Mouse (Mus musculus): ENCODE measurements around the gene Unc5b. TPM values are rescaled to one million over a fixed set of nuclear protein-coding genes. Genes with fewer than 3 reads are reported as not detected.

Unc5b gene
- polyA plus RNA-seq, 1 experiment from 2014 or later, result 2.8 TPM

GRCm38 (mm10) chr10:60792841-60793240, 38.5 kb downstream of the Unc5b start:
- H3K9ac ChIP-seq, result no peak overlapping the region
- 11% methylated on average over 11 of the region's 11 CpGs for WGBS
- ATAC-seq (replicated peaks), result no peak

GRCm38 (mm10) chr10:60792365-60792764, 39.0 kb downstream of the Unc5b start:
- no peak overlapping the region for H3K9ac ChIP-seq
- no peak overlapping the region for H3K4me2 ChIP-seq
- H3K4me3 ChIP-seq, result no peak overlapping the region
- ATAC-seq (replicated peaks), result no peak
- H3K4me1 ChIP-seq, result peaks cover 3% of the 10 kb centered on the region; the same call in 1 of the 2 replicates
- H3K27me3 ChIP-seq (replicated peaks), result no peaks in the 10 kb centered on the region; the same call in 1 of the 2 replicates
- H3K9me3 ChIP-seq, result no peaks in the 10 kb centered on the region
- no peaks in the 10 kb centered on the region for H3K36me3 ChIP-seq (replicated peaks)
- 69% methylated on average over 10 of the region's 10 CpGs for WGBS
- H3K27ac ChIP-seq, result no peak overlapping the region

More at GRCm38 (mm10) chr10:60792841-60793240, 38.5 kb downstream of the Unc5b start:
- no peaks in the 10 kb centered on the region for H3K9me3 ChIP-seq
- peaks cover 3% of the 10 kb centered on the region; the same call in 1 of the 2 replicates for H3K4me1 ChIP-seq
- H3K4me2 ChIP-seq, result no peak overlapping the region
- no peak overlapping the region for H3K4me3 ChIP-seq
- H3K27me3 ChIP-seq (replicated peaks), result no peaks in the 10 kb centered on the region; the same call in 1 of the 2 replicates
- no peak overlapping the region for H3K27ac ChIP-seq
- H3K36me3 ChIP-seq (replicated peaks), result no peaks in the 10 kb centered on the region

- Histone ChIP-seq H3K9ac (no peak overlapping the region), H3K4me2 (no peak overlapping the region), H3K27me3 (replicated peaks) (no peaks in the 10 kb centered on the region), H3K27ac (no peak overlapping the region), H3K9me3 (no peaks in the 10 kb centered on the region), H3K36me3 (replicated peaks) (no peaks in the 10 kb centered on the region), H3K4me3 (no peak overlapping the region), H3K4me1 (peaks cover 3% of the 10 kb centered on the region; the same call in 1 of the 2 replicates)
- 94% methylated on average over 6 of the region's 6 CpGs for WGBS
- ATAC-seq (replicated peaks), result no peak
Observed at GRCm38 (mm10) chr10:60790912-60791311, 40.5 kb downstream of the Unc5b start.

GRCm38 (mm10) chr10:60787303-60788074, 43.9 kb downstream of the Unc5b start:
- Histone ChIP-seq H3K4me2 (no peak overlapping the region), H3K9ac (no peak overlapping the region), H3K4me1 (no peaks in the 10 kb centered on the region), H3K27me3 (replicated peaks) (no peaks in the 10 kb centered on the region), H3K36me3 (replicated peaks) (no peaks in the 10 kb centered on the region), H3K9me3 (no peaks in the 10 kb centered on the region), H3K27ac (no peak overlapping the region), H3K4me3 (no peak overlapping the region)
- 69% methylated on average over 16 of the region's 16 CpGs for WGBS
- no peak for ATAC-seq (replicated peaks)

GRCm38 (mm10) chr10:60783608-60784007, 47.8 kb downstream of the Unc5b start:
- Histone ChIP-seq H3K9ac (no peak overlapping the region), H3K36me3 (replicated peaks) (no peaks in the 10 kb centered on the region), H3K9me3 (no peaks in the 10 kb centered on the region), H3K27ac (no peak overlapping the region), H3K4me1 (peaks cover 4% of the 10 kb centered on the region; the same call in 1 of the 2 replicates), H3K4me3 (no peak overlapping the region), H3K4me2 (no peak overlapping the region), H3K27me3 (replicated peaks) (0 out of 2 replicates have a peak, but pooled peaks cover 4% of the 10 kb centered on the region)
- no peak for ATAC-seq (replicated peaks)
- 19% methylated on average over 2 of the region's 2 CpGs for WGBS

- Histone ChIP-seq H3K4me3 (no peak overlapping the region), H3K9ac (no peak overlapping the region), H3K4me2 (peak overlapping the region; percentile 41), H3K4me1 (peaks cover 4% of the 10 kb centered on the region; the same call in 1 of the 2 replicates), H3K36me3 (replicated peaks) (no peaks in the 10 kb centered on the region), H3K27me3 (replicated peaks) (0 out of 2 replicates have a peak, but pooled peaks cover 4% of the 10 kb centered on the region), H3K27ac (no peak overlapping the region), H3K9me3 (no peaks in the 10 kb centered on the region)
- ATAC-seq (replicated peaks), result peak; percentile 70
- 14% methylated on average over 9 of the region's 9 CpGs for WGBS
Observed at GRCm38 (mm10) chr10:60779628-60780027, 51.8 kb downstream of the Unc5b start.

GRCm38 (mm10) chr10:60778542-60778941, 52.8 kb downstream of the Unc5b start:
- H3K9me3 ChIP-seq, result no peaks in the 10 kb centered on the region
- ATAC-seq (replicated peaks), result peak; percentile 51
- no peak overlapping the region for H3K9ac ChIP-seq
- 0 out of 2 replicates have a peak, but pooled peaks cover 4% of the 10 kb centered on the region for H3K27me3 ChIP-seq (replicated peaks)
- WGBS, result 71% methylated on average over 12 of the region's 12 CpGs
- H3K27ac ChIP-seq, result no peak overlapping the region
- no peak overlapping the region for H3K4me2 ChIP-seq
- no peak overlapping the region for H3K4me3 ChIP-seq
- H3K4me1 ChIP-seq, result peaks cover 4% of the 10 kb centered on the region; the same call in 1 of the 2 replicates
- no peaks in the 10 kb centered on the region for H3K36me3 ChIP-seq (replicated peaks)

- WGBS, result 81% methylated on average over 6 of the region's 6 CpGs
Observed at GRCm38 (mm10) chr10:60775473-60775872, 55.9 kb downstream of the Unc5b start.

GRCm38 (mm10) chr10:60774616-60775015, 56.8 kb downstream of the Unc5b start:
- no peaks in the 10 kb centered on the region for H3K36me3 ChIP-seq (replicated peaks)
- no peaks in the 10 kb centered on the region for H3K4me1 ChIP-seq
- H3K9me3 ChIP-seq, result no peaks in the 10 kb centered on the region
- 93% methylated on average over 13 of the region's 13 CpGs for WGBS
- no peaks in the 10 kb centered on the region for H3K27me3 ChIP-seq (replicated peaks)
- no peak for ATAC-seq (replicated peaks)
- no peak overlapping the region for H3K9ac ChIP-seq
- no peak overlapping the region for H3K4me2 ChIP-seq
- H3K4me3 ChIP-seq, result no peak overlapping the region
- no peak overlapping the region for H3K27ac ChIP-seq

More at GRCm38 (mm10) chr10:60775473-60775872, 55.9 kb downstream of the Unc5b start:
- Histone ChIP-seq H3K9ac (no peak overlapping the region), H3K27ac (no peak overlapping the region), H3K4me1 (peaks cover 4% of the 10 kb centered on the region; the same call in 1 of the 2 replicates), H3K4me3 (no peak overlapping the region), H3K9me3 (no peaks in the 10 kb centered on the region), H3K27me3 (replicated peaks) (0 out of 2 replicates have a peak, but pooled peaks cover 3% of the 10 kb centered on the region), H3K4me2 (no peak overlapping the region), H3K36me3 (replicated peaks) (no peaks in the 10 kb centered on the region)
- ATAC-seq (replicated peaks), result no peak

- no peaks in the 10 kb centered on the region for H3K36me3 ChIP-seq (replicated peaks)
- ATAC-seq (replicated peaks), result no peak
- no peak overlapping the region for H3K4me2 ChIP-seq
- H3K27ac ChIP-seq, result no peak overlapping the region
- H3K27me3 ChIP-seq (replicated peaks), result no peaks in the 10 kb centered on the region
- H3K9me3 ChIP-seq, result no peaks in the 10 kb centered on the region
- WGBS, result 75% methylated on average over 4 of the region's 4 CpGs
- H3K4me1 ChIP-seq, result no peaks in the 10 kb centered on the region
- H3K4me3 ChIP-seq, result no peak overlapping the region
- H3K9ac ChIP-seq, result no peak overlapping the region
Observed at GRCm38 (mm10) chr10:60770855-60771254, 60.5 kb downstream of the Unc5b start.

GRCm38 (mm10) chr10:60768614-60769013, 62.8 kb downstream of the Unc5b start:
- ATAC-seq (replicated peaks), result no peak
- WGBS, result 88% methylated on average over 7 of the region's 7 CpGs
- Histone ChIP-seq H3K4me1 (no peaks in the 10 kb centered on the region), H3K36me3 (replicated peaks) (no peaks in the 10 kb centered on the region), H3K9ac (no peak overlapping the region), H3K27ac (no peak overlapping the region), H3K27me3 (replicated peaks) (no peaks in the 10 kb centered on the region), H3K9me3 (no peaks in the 10 kb centered on the region), H3K4me3 (no peak overlapping the region), H3K4me2 (no peak overlapping the region)

GRCm38 (mm10) chr10:60767400-60767799, 64.0 kb downstream of the Unc5b start:
- Histone ChIP-seq H3K9me3 (no peaks in the 10 kb centered on the region), H3K36me3 (replicated peaks) (no peaks in the 10 kb centered on the region), H3K4me2 (no peak overlapping the region), H3K9ac (no peak overlapping the region), H3K4me3 (no peak overlapping the region), H3K27ac (no peak overlapping the region), H3K4me1 (no peaks in the 10 kb centered on the region), H3K27me3 (replicated peaks) (no peaks in the 10 kb centered on the region)
- 93% methylated on average over 7 of the region's 7 CpGs for WGBS
- ATAC-seq (replicated peaks), result no peak

GRCm38 (mm10) chr10:60762126-60762525, 69.3 kb downstream of the Unc5b start:
- Histone ChIP-seq H3K27ac (no peak overlapping the region), H3K36me3 (replicated peaks) (no peaks in the 10 kb centered on the region), H3K4me3 (no peak overlapping the region), H3K9me3 (no peaks in the 10 kb centered on the region), H3K4me2 (no peak overlapping the region), H3K27me3 (replicated peaks) (no peaks in the 10 kb centered on the region), H3K9ac (no peak overlapping the region), H3K4me1 (no peaks in the 10 kb centered on the region)
- no peak for ATAC-seq (replicated peaks)
- 100% methylated on average over 1 of the region's 1 CpGs for WGBS

Data from midbrain, embryonic 15.5 days (tissue).